Mouse (Mus musculus) heart, adult 2 months (tissue): ENCODE measurements around the gene Zbtb9.

Source experiments
- CTCF ChIP-seq: fragments of 200-600 bp; IDR thresholded peaks from 2 replicates; pipeline ENCODE4 v1.8.1; 2022; ENCODE audit warnings: antibody characterized with exemption, mild to moderate bottlenecking, moderate library complexity
- EP300 ChIP-seq: fragments of 200-500 bp; IDR thresholded peaks from 2 replicates; pipeline ENCODE4 v1.6.1; 2011; ENCODE audit warnings: low read depth, low read length, control low read depth; ENCODE audit not compliant: insufficient read depth
- POLR2A ChIP-seq: fragments of 200-500 bp; IDR thresholded peaks from 2 replicates; pipeline ENCODE4 v1.6.1; 2011; ENCODE audit warnings: mild to moderate bottlenecking, low read depth, low read length, control low read depth; ENCODE audit not compliant: insufficient read depth

DNA sequence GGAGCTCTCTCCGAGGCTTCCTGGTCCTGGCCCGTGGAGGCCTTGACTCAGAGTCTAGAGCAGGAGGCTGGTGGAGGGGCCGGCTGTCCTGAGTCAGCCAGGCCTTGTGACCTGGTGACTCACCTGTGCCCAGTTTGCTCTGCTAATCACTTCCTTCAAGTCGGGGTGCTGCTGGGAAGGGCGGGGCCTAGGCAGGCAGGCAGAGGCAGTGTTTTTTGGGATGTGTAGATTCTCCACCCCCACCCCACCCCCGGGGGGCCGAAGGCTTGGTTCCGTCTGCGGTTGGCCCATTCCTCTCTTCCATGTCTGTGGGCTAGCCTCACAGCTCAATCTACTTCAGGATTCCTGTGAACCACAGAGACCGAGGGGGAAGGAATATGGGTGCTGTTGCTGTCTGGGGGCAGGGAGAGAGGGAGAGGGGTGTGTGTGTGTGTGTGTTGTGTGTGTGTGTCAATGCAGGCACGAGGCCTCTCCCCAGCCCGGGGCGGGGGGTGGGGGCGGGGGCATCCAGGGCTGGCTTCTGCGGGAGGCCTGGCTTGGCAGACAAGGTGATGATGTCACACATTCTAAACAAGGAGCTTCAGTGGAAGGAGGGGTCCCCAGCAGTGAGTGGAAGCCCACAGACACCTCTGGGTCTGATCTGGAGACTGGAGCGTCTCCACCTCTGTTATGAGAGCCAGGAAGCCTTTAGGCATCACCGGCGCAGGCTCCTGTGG, 65.5 kb downstream of the Zbtb9 start:
- TF ChIP-seq CTCF (no peak), POLR2A (no peak), EP300 (no peak)
